Mouse (Mus musculus): ENCODE measurements around the gene Pdap1.

- TF ChIP-seq CTCF (IDR thresholded peaks at IDR 0.05; ENCODE audit: extremely low read depth, insufficient read depth, low read length) (no peak), POLR2A (IDR thresholded peaks at IDR 0.05; ENCODE audit: extremely low read depth, insufficient read depth, low read length) (no peak)
These were observed 25.2 kb downstream of the Pdap1 start for GRCm38 (mm10) chr5:145114606-145115473.
